Mouse (Mus musculus) C2C12 (cell line): Measurements from ENCODE around the gene Gm10645.

Experiments used
- CTCF ChIP-seq: IDR thresholded peaks from one replicate; pipeline ENCODE4 v1.5.1; 2011; ENCODE audit not compliant: control insufficient read depth, insufficient read depth, insufficient read length
- FOSL1 ChIP-seq: IDR thresholded peaks from one replicate; pipeline ENCODE4 v1.8.0; 2011; ENCODE audit warnings: mild to moderate bottlenecking, low read length; ENCODE audit not compliant: poor library complexity, insufficient read depth, severe bottlenecking
- MAX ChIP-seq: IDR thresholded peaks from one replicate; pipeline ENCODE4 v1.6.1; 2011; ENCODE audit warnings: mild to moderate bottlenecking, control low read depth
- MYOG ChIP-seq: IDR thresholded peaks from one replicate; pipeline ENCODE4 v1.6.1; 2011; ENCODE audit not compliant: control insufficient read depth, insufficient read length; ENCODE audit errors: extremely low read depth
- USF1 ChIP-seq: IDR thresholded peaks from one replicate; pipeline ENCODE4 v1.6.1; 2011; ENCODE audit warnings: low read depth, mild to moderate bottlenecking, control low read depth, moderate library complexity

- TF ChIP-seq CTCF, result no peak
- no peak for TF ChIP-seq MYOG
- no peak for TF ChIP-seq FOSL1
- TF ChIP-seq MAX, result no peak
- no peak for TF ChIP-seq USF1
Measured at GRCm38 (mm10) chr8:83210676-83211075, 44.7 kb upstream of the Gm10645 start.
